Mouse (Mus musculus) layer of hippocampus, postnatal 14 days (tissue): Measurements from ENCODE around the gene Lactb. TPM values are rescaled to one million over a fixed set of nuclear protein-coding genes. Genes with fewer than 3 reads are reported as not detected.

ENCODE experiments used
- DNase-seq, 2 experiments: peaks; one replicate each; pipeline ENCODE4 v3.0.0; 2021 to 2022; ENCODE audit warnings: low spot score in 2 of 2, mixed read lengths in 1 of 2
- long read RNA-seq, 2 experiments: library from polyadenylated mRNA; stranded (forward); transcript quantifications; one replicate each; pipeline ENCODE4 v2.0.0; 2021
- total RNA-seq, 2 experiments: library from RNA; stranded (reverse); gene quantifications; 2 replicates each; pipeline ENCODE4 v1.2.3; 2021

Lactb gene
- total RNA-seq: 10 to 100 TPM; 15.2 to 18.0 TPM
- long read RNA-seq, experiment 1, transcript Lactb-201 (6 exons, 2,031 nt): major isoform, 12 of 14 reads
- long read RNA-seq, experiment 1, partial matches to known transcripts: 1 of 14 reads
- long read RNA-seq, experiment 1, other reads (novel, unspliced or antisense): 1 of 14 reads
- long read RNA-seq, experiment 2, transcript Lactb-201 (6 exons, 2,031 nt): major isoform, 16 of 20 reads
- long read RNA-seq, experiment 2, partial matches to known transcripts: 2 of 20 reads
- long read RNA-seq, experiment 2, other reads (novel, unspliced or antisense): 2 of 20 reads

- peak; percentile 90 to 94 for DNase-seq
These were observed at the start of gene Lactb for GRCm38 (mm10) chr9:66975239-66975645. Gene Lactb, minus strand, starts transcription at chr9:66975484.

DNA sequence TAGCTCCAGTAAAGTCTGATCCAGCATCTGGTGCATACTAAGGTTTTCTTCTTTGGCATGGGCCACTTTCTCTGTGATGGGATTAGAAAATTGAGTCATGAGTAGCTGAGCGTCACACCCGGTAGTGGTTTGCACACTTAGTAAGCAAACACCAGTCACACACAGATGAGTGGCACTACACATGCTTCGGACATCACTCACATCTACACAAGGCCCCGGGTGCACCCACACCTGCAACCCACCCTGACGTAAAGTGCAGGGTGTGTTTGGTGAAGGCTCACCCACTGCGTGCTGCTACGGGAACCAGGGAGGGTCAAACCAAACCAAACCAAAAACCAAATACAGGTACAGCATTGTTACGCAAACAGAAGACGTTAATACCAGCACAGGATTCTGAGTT lies 48.1 kb upstream of the Lactb start:
- no peak for DNase-seq

GRCm38 (mm10) chr9:67020063-67020462 lies 44.8 kb upstream of the Lactb start:
- DNase-seq: no peak

GRCm38 (mm10) chr9:67013501-67013900 lies 38.2 kb upstream of the Lactb start:
- no peak for DNase-seq

- DNase-seq: no peak
These were observed 37.2 kb upstream of the Lactb start for GRCm38 (mm10) chr9:67012470-67012869.

DNA sequence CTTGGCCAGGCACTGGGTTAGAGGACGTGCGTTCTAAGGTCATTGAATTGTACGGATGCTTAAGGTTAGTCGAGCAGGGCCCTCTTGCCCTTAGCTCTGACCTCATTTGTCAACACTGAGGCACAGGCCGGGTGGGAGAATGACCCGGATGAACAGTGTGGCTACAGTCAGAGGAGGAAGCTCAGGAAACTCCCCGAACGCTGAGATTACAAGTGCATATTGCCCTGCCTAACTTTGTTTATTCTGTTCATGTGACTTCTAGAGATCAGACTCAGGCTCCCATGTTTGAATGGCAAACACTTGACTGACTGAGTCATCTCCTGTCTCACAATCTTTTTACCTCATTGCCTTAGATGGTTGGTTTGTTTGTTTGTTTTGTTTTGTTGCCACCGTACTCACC lies 36.2 kb upstream of the Lactb start:
- DNase-seq: no peak

DNA sequence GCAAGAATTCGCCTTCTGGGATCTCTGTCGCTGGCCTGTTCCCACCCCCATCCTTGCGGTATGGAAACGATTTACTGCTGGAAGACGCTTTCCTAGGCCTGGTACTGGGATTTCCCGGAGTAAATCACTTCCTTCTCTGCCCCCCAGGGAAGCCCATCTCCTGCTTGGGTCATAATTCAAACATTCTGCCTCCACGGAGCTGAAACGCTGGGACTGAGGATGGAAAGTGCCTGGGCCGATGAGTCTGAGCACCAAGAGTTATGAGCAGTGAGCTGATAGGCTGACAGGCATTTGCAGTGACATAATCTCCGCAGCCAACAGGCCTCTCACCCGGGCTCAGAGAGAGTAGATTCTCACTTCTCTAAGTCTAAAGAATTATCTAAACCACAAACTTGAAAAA lies 33.5 kb upstream of the Lactb start:
- DNase-seq: no peak

DNA sequence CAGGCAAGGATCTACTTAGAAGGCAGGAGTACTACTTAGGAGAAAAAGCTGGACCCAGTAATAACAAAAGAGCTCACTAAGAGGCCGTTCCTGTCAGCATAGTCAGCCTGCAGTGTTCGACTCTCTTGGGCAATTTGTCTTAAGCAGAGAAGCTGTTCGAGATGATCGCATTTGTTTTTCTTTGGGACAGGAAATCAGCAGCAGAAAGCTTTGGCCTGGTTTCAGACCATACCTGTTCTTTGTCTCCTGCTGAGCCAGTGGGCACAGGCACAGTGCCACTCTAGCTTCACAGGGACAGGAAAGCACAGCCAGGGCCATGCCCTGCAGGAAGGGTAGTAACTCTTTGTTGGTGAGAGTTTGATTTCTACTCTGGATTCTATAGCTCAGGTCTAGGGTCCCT lies 31.1 kb upstream of the Lactb start:
- DNase-seq: no peak

DNA sequence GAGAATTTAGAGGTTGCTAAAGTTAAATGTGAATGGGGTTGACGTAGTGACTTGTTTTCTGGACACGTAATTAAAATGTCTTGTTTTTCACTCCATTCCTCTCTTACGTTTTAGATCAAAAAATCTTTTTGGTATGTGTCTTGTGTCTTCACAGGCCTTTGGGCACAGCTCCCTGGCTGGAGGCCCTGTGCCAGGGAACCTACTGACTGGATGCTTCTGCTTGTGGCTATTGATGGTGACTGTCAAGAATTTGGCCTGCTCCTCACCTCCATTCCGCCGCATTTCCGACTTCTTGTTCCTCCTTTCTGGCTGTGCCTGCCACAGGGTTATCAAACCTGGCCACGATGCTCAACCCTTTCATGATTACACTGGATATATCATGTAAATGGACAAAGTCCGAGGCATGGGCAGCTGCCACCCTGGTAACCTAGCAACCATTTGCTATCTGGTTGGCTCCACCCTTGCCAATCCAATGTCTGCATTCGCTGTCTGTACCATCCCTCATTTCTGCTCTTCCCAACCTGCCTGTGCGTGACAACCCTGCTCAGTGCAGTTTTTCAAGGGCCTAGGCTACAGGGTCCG lies 30.0 kb upstream of the Lactb start:
- peak in 1 of 2 experiments; percentile 22 for DNase-seq

DNA sequence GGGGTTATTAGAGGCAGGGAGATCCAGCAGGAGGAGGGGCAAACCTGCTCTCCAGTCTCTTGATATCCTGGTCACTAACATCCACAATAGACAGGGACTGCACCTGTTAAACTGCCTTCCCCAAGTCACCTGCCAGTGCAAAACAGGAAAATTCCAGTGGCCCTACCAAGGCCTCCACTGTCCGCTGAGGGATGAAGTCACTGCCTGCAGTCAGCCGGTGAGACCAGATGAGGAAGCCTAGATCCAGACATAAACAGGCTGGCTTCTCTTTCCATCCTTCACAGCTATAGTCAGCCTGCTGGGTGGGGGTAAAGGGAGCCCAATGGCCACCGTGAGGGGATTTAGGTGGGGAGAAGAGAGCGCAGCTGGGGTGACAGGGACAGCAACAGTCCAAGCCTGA lies 28.4 kb upstream of the Lactb start:
- no peak for DNase-seq

- DNase-seq: no peak
These were observed 27.9 kb upstream of the Lactb start for GRCm38 (mm10) chr9:67003156-67003555.

DNA sequence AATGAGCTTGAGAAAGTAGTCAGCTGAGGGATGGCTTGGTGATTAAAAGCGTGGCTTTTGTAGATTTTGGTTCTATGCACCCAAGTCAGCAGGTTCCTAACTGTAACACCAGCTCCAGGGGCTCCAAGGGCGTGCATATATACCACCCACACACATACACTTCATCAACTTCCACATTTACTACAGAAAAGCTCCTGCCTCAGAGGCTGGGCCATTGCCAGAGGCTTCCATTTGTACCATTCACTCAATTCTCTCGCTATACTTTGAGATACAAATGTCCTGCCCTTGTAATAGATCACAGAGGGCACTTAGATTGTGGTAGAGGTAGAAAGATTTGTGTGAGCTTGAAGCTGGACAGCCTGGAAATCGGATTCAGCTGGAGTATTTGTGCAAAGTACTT lies 26.2 kb upstream of the Lactb start:
- DNase-seq: no peak

DNA sequence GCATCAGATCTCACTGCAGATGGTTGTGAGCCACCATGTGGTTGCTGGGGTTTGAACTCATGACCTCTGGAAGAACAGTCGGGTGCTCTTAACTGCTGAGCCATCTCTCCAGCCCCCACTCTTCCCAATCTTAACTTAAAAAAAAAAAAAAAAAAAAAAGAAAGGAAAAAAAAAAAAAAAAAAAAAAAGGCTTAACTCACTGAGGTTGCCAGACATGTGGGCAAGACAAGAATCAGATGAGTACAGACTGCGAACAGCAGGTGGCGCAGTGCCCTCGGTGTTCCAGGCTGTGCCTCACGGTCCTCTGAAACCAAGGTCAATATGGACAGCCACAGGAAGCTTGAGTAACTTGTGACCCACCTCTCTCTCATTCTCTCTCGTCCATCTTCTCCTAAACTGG lies 25.8 kb upstream of the Lactb start:
- peak; percentile 38 to 61 for DNase-seq

GRCm38 (mm10) chr9:66999698-67000097 lies 24.4 kb upstream of the Lactb start:
- DNase-seq: peak; percentile 46 to 49

GRCm38 (mm10) chr9:66991750-66992410 lies 16.6 kb upstream of the Lactb start:
- no peak for DNase-seq

GRCm38 (mm10) chr9:66991021-66991749 lies 15.9 kb upstream of the Lactb start:
- DNase-seq: no peak

GRCm38 (mm10) chr9:66990046-66990445 lies 14.8 kb upstream of the Lactb start:
- DNase-seq: no peak

DNA sequence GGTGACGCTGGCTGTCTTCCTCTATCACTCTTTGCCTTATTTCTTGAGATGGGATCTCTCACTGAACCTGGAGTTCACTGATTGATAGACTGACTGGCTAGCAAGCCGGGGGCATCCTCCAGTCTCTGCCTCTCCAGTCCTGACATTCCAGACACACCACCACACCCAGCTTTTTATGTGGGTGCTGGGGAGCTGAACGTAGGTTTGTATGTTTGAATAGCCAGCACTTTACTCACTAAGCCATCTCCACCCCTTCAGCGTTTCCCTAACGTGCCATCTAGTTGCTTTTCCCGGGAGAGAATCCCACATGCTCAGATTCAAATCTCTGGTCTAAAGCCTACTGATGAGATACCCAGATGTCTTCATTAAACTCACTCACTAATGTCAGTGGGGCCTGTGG lies 14.3 kb upstream of the Lactb start:
- no peak for DNase-seq

DNA sequence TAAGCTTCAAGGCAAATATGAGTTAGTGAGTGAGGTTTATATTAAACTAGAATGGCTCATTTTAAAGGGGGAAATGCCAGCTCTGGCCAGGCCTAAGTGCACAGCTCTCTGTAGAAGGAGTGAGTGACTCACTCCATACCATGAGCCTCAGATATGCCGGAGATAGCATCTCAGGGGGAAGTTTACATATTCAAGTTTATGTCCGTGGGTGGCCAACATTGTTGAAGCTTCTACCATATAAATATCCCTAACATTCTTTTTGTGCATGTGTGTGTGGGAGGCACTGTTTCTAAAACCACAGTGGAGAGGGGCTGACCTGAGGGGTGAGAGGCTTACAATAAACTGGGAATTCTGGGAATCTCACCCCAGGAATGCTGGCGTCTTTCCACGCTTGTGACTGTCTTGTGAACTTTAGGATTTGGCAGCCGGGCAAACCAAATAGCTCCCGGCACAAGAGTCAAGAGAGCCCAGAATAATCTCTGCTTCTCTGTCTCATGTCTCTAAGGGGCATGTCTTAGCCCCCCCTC lies 13.7 kb upstream of the Lactb start:
- DNase-seq: no peak

- DNase-seq: no peak
These were observed 13.1 kb upstream of the Lactb start for GRCm38 (mm10) chr9:66988198-66988887.

GRCm38 (mm10) chr9:66985377-66985776 lies 10.1 kb upstream of the Lactb start:
- DNase-seq: no peak
